Mouse (Mus musculus) urinary bladder, postnatal 14 days (tissue): ENCODE results near the gene Ppp2r5e.
"Not testable (repeated sequence)": the region's sequence is repeated elsewhere in the genome, so short reads cannot be mapped to it uniquely, and the experiment has no call there.

ENCODE experiments used
- DNase-seq: peaks from one replicate; pipeline ENCODE4 v3.0.0; 2021; ENCODE audit warnings: low spot score

The Ppp2r5e gene

DNA sequence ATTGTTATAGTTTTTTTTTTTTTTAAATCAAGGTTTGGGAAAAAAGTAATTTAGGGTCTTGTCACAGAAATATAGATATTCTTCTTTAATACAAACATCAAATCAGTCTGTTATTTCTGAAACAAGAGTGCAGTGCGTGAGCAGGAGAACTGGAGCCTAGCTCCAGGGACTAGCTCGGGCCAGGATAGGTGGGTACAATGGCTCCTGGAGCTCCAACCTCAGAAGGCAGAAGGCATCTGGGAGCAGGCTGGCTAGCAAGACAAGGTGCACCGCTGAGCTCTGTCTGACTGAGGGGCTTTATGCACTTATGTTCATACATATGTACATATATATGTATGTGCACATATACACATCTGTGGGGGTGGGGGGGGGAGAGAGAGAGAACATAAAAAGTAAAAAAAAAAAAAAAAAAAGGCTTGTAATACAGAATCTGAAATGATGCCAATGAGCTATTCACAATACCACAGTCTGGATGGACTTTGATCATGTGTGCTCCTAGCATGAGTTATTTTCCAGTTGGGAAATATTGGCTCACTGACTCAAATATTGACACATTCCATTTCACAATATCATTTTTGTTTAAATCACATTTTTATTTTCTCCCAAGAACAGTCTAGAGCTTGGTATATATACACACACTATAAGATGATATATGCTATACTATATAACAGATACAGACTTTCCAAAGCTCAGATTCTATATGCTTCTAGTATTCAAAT is 109.3 kb downstream of the Ppp2r5e start:
- DNase-seq = no peak

DNA sequence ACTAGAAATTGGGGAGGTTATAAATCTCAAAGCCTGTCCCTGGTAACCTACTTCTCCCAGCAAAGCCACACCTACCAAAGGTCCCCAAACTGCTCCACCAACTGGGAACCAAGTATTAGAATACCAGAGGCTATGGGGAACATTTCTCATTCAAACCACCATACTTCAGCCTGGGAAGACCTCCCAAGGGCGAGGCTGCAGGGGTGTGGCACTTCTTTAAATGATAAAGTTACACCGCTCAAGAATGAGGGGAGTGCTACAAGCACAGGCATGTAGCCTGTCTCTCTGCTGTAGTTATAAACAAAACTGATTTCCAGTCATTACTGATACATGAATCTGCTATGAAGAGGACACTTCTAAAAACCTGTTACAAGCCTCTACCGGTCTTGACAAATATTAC is 113.3 kb downstream of the Ppp2r5e start:
- no peak for DNase-seq

DNA sequence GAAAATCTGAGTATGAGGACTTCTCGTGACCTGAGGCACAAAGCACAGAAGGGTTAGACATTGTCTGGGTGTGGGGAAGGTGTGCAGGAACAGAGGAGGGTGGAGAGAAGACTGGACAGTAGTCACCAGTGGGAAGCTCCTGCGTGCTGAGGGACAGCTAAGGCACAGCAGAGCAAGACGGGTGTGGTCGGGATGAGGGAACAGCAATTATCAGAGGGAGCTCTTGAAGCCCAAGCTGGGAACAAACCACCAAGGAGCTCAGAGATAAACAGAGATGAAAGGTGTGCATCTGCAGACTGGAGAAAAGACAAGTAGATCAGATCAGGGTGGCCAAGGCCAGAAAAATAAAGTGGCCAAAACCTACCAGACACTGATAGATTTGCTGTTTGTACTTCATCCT is 114.0 kb downstream of the Ppp2r5e start:
- no peak for DNase-seq

DNA sequence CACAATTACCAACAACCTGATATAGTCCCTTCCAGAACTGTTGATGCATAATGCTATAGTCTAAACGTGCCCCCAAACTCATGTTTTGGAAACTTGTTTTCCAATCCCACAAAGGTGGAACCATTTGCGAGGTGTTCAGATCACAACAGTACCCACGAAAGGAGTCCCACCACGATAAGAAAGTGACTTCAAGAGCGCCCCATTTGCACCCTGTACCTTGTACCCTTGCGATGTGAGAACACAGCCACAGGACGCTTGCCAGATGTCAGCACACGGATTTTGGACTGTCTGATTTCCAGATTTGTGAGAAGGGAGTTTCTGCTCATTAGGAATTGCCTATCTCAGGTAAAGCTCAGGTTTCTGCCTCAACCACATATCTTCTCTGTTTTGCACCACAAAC is 116.0 kb downstream of the Ppp2r5e start:
- DNase-seq = no peak

DNA sequence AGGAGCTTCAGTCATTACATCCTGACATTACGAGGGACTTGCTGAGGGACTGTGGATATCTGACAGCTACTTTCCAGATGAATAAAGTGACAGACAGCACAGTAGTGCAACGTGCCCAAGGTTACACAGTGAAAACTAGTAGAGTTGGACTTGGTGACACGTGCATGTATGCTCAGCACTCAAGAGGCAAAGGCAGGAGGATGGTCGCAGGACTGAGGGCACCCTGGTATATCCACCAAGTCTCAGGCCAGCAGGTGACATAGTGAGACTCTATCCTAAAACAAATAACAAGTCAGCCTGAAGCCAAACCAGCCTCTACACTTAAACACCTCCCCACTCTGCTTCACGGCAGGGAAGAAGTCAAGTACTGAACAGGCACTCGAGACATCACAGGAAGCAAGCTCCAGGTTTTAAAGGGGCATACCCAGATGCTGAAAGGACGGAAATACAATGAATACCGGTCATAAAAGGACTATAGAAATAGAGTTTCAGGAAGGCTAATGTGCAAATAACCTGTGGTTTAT is 116.6 kb downstream of the Ppp2r5e start:
- no peak for DNase-seq

DNA sequence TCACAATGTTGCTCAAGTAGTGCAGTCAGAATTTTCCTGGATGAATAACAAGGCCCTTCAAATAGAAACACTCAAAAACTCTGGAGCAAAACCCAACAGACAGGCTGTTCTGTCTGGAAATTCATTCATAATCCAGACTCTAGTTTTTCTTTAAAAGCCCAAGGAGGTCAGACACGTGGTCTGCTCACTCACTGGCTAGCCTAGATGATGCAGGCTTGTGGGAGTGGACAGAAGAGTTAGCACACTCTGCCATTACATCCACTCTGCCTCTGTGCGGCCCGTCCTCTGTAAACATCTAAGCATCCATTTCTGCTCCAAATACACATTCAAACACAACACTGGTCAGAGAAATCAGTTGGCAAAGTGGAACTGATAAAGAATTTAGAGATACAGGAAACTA is 117.4 kb downstream of the Ppp2r5e start:
- DNase-seq = no peak

DNA sequence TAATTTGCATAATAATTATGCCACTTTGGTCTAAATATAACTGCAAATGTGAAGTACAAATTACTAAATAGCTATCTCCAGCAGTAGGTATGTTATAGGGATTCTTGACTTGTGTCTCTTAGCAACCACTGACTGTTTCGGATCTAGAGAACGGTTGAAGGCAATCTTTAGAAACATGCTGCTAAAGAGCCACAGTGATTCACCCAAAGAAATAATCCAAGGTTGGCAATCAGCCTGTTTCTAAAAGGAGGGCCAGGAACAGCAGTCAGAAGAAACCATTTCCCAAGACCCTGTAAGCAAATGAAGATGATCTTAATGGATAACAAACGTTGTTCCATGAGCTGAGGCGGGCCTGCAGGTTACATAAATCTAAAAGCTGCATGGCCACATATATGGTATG is 117.9 kb downstream of the Ppp2r5e start:
- no peak for DNase-seq

DNA sequence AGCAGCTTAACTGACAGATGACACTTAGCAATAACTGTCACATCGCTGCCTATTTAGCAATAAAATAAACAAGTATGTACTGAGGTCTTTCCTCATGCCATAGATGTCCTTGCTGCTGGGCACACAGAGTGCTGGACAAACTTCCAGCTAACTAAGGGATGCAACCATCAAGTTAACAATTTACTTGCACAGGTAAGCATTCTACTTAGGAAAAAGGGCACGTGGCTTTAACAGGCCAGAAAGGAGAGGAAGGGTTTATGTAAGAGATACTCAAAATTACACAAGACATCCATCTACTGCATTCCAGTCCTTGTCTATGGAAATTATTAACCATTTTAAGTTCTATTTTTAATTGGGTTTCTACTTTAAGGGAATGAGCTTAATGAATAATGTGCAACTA is 123.0 kb downstream of the Ppp2r5e start:
- DNase-seq = no peak

DNA sequence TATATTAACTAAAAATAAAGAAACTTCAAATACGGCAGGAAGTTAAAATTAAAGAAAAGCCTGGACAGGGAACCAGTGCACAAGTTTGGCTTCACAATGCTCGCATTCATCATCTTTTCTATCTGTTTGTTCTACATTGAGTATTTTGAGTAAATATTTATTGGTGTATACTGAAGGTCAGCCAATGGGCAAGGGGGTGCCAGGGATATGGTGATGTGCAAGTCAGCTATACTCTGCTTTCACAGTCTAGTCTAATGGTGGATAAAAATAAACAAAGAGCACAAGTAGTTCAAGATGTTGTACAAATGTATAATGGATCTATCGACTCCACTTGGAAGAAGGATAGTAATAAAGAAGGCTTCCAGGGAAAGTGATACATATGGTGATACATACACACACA is 123.9 kb downstream of the Ppp2r5e start:
- DNase-seq = no peak

DNA sequence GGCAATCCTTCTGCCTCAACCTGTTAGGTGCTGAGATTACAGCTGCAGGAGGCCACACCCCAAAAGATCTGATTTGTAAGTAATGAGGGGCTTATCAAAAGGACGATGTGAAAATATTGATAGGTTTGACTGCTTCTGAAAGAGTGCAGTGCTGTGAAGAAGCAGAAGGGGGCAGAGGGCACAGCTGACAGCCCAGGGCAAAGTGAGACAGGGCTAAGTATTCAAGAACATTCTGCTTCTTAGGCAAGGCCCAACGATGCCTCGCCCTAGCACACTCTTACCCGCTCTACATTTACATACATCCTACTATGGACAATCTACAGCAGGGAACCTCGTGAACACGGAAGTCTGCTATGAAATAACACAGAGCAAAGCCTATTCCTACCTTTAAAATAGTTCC is 128.2 kb downstream of the Ppp2r5e start:
- DNase-seq = no peak

DNA sequence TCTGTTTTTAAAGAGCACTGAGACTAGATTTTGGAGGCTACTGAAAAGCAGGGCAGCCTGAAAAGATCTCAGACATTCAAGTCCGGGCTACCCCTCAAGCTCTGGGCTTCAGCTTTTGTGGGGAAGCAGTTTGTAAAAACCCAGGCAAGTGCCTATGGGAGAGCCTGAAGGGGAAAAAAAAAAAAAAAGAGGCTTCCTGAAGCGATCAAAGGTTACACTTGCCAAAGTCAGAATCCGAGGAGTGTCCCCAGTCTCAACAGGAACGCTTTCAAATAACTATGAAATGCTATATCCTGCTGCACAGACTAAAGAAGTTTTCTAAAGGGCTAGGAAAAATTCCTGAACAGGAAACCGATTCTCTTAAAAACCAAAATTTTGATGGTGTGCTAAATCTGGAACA is 128.9 kb downstream of the Ppp2r5e start:
- no peak for DNase-seq

DNA sequence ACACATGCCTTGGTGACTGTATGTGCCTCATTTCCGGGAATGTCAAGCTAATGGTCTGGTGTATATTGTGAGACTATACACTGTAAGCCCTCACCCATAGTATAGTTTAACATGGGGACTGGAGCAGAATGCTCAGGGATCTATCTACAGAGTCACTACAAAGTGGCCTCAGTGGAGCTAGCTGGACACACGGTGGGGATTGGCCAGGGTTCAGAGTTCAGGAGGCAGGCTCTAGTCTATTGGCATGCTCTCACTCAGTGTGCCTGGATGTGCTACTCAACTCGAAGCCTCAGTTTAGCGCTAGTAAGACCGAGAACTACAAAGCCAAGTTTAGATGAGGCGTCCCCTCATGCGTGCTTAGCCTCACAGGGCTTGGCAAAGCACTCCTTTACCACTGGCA is 129.8 kb downstream of the Ppp2r5e start:
- DNase-seq = no peak

DNA sequence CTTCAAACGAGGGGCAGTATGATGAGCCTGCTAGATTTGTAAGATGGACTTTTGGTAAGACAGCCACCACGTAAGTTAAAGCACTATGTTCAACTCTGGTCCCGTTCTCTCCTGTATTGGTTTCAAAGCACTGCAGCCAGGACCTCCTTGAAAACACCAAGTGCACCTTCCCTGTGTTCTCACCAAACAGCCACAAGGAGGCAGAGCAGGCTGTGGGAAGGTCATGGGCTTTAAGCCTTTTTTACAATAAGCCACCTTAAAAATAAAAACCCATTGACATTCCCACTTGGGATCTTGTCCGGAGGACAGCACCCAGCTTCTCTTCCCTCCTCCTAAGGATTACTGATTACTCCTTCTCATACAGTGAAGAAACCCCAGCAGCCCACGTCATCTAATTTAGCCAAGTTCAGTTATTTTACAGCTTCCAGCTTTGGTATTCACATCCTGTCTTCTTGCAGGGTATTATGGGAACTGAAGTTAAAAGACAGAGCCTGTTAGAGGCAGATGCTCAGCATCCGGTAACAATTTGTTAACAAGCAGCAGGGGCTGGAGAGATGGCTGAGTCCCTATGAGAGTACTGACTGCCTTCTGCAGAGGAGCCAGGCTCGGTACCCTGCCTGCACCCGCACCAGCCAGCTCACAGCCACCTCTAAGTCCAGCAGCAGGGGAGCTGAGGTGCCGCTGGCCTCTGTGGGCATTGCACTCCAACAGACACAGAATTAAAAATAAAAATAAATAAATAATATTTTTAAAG is 131.9 kb downstream of the Ppp2r5e start:
- peak; percentile 53 for DNase-seq

DNA sequence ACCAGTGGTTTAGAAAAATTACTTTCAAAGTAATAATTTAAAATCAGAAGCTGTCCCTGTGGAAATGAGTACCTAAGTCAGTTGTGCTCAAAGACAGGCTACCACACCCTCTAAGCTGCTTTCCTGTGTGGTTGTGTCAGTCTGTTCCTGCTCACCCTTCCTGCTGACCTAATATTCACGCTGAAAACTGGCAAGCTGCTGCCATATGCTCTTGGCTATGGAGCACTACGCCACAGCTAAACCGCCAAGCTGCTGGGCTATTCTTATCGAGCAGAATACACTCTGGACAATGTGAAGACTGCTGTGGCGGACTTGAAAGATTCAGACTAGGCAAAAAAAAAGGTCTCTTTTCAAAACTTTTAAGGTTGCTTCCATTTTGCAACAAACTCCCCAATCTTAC is 135.5 kb downstream of the Ppp2r5e start:
- no peak for DNase-seq

DNA sequence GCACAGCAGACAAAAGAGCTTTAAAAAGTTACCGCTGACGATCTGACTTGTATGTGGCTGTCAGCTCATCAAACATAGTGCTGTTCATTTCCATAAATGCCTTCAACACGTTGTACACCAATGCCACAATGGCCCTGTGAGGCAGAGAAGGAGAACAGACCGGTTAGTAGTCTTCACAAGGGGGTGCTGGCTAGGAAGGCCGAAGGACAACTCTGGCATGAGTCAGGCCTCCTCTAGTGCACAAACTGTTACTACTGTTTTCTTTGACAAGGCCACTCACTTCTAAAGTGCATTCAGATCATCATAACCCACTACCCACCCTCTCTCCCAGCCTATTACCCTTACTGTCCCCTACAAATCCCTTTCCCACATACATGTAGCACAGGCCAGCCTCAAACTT is 136.4 kb downstream of the Ppp2r5e start:
- no peak for DNase-seq

DNA sequence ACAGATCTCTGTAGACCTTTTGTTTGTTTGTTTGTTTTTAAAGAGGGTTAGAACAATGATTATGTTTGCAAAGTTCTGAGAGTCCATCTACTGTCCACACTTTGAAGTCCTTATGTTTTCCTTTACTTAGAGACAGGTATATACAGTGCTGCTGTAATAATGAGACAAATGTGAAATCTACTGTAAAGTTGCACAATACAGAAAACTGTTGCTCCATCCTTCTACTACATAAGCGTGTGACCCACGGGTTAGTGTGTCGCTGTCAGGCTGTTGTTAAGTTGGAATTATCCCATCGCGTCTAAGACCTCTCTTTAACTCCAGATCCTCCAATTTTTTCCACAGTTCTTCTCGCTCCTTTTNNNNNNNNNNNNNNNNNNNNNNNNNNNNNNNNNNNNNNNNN is 142.6 kb downstream of the Ppp2r5e start:
- DNase-seq = no peak

DNA sequence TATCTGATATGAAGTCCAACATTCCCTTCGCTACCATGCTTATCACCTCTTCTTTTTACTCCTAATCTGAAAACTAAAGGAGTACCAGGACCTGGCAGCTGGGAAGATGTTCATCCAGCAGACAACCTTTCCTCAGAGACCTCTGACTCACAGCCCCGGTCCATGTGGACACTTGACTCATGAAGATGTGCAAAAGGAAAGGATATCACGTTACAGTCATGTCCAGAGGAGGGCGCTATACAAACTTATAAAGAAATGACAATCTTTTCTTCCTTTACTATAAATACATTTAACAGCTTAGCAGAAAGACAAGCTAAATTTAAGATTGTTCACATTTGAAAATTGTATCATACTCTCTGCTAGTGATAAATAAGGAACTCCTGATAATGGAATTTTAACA is 143.0 kb downstream of the Ppp2r5e start:
- DNase-seq = no peak

DNA sequence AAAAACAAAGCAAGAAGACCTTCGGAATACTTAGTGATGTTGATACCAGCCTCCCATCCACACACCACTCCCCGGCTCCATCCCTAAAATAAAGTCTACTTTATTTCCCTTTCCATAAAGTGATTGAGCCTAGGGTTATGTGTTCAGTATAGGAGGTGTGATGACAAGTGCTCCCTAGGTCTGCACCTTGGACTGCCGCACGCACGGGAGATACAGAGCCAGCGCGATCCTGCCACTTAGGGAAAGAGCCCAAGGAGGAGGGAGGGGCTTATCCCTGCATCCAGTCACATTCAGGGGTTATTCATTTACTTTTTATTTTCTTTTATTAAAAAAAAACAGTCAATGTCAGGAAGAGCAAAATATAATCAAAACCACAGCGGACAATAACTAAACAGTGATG is 145.5 kb downstream of the Ppp2r5e start:
- DNase-seq = no peak

DNA sequence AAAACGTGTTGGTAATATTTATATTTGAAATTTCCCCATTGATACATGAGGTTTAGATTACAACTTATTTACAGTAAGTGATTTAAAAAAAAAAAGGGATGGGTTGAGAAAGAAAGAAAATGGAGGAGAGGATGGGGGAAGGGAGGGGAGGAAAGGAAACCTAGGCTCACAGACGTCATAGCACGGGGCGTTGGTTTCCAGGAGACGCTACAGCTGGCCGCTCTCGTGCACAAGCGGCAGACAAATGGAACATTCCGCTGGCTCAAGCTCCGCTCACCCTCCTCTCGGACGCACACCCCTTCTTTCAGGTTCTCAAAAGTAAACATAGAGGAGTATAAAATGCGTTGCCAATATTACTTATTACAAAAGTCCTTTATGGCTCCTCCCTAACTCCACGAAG is 146.0 kb downstream of the Ppp2r5e start:
- peak; percentile 60 for DNase-seq

DNA sequence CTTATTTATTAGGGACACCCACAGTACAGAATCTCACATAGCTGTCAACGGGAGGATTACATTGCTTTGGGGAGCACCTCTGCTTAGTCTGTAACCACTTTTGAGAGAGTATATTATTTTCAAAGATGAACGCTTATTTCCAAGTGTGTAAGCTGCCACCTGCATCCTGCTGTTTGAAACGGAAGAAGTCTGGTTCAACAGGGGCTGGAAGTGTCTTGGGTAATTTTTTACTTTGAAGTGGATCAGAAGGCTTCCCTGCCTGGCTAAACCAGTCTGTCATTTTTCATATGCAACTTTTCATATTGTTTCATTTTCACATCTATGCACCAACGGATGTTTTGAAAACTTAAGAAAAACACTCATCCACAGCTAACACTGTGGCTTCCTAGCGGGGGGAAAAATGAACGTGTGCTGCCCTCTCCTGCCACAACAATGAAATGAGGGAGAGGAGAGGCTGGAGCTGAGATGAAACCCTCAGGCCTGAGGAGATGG is 146.5 kb downstream of the Ppp2r5e start:
- DNase-seq = no peak

DNA sequence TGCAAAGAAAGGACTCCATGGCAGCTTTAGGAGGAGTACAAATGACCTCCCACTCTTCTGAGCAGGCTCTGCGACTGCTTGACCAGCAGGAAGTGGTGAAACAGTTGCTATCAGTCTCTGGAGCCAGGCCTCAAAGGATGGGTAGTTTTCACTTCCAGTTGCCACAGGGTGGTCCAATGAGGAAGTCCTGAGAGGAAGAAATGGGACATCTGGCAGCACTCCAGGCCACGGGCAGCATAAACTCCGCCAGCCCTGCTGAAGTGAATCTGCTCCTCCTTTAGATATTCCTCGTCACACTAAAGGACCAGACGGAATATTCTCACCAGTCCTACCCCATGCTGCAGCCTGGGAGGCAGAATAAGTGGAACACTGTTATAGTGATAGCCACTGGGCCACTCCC is 147.1 kb downstream of the Ppp2r5e start:
- peak; percentile 22 for DNase-seq

DNA sequence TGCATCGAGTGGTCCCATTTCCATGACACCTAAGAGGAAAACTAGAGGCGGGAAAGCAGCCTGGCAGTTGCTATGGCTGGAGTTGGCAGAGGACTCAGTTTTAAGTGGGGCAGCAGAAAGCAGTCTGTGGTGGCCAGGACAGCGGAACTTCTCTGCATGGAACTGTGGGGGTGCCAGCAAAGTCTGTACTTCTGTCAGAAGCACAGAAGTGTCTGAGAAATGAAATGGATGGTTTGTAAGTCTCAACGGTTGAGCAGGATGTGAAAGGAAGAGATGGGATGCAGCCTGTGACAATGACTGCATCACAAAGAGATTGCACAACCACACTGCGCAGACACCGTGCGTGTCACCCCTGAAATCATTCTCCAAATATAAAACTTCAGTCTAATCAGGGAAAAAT is 149.8 kb downstream of the Ppp2r5e start:
- no peak for DNase-seq

DNA sequence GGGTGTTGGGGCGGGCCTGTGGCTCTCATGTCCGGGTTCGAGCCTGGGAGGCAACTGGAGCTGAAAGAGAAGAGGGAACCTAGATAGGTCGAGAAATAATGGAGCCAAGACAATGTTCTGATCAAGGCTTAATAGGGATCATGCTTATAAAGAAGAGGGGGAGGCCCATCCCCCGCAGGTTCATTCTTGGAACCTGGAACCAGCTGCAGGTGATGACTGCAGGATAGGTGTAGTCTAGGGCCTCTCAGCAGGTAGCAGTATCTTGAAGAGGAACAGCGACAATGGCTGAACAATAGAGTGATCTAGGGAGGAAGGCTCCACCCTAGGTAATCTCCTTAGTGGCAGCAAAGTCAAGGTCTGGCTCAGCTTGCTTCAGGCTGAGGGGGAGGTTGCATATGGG is 163.6 kb downstream of the Ppp2r5e start:
- not testable (repeated sequence) for DNase-seq
